Mouse (Mus musculus): ENCODE measurements around the gene Sgcd. TPM values are rescaled to one million over a fixed set of nuclear protein-coding genes. Genes with fewer than 3 reads are reported as not detected.
"Not testable (repeated sequence)": the region's sequence is repeated elsewhere in the genome, so short reads cannot be mapped to it uniquely, and the experiment has no call there.

Sgcd gene
- polyA plus RNA-seq, 1 experiment from 2014 or later = 6.8 TPM

DNA sequence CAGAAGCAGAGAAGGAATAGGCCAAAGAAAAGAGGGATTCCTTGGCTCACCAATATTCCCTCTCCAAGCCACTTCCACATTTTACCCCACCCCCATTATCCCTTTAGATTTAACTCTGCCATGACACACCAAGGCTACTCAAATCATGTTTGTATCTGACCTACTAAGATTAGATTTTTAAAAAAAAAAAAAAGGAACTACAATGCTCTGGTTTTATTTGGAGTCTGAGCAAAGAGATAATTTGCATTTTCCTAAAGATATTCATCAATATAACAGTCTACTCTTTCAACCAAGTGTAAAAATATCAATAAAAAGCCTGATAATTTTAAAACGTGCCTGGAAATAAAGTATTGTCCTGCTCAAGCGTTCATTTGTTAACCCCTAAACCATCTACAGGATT lies 543.1 kb downstream of the Sgcd start:
- Histone ChIP-seq H3K4me2 (no peak overlapping the region), H3K4me1 (no peaks in the 10 kb centered on the region), H3K9me3 (replicated peaks) (no peaks in the 10 kb centered on the region), H3K36me3 (no peaks in the 10 kb centered on the region), H3K27ac (replicated peaks) (no peak overlapping the region), H3K4me3 (replicated peaks) (no peak overlapping the region), H3K27me3 (replicated peaks) (no peaks in the 10 kb centered on the region), H3K9ac (replicated peaks) (no peak overlapping the region)
- ATAC-seq (ENCODE audit: low FRiP score) = no peak
- 78% methylated on average over 2 of the region's 2 CpGs for WGBS

GRCm38 (mm10) chr11:47442266-47442665 lies 546.5 kb downstream of the Sgcd start:
- no peak overlapping the region for H3K4me2 ChIP-seq
- no peak for ATAC-seq (ENCODE audit: low FRiP score)
- H3K4me3 ChIP-seq (replicated peaks) = no peak overlapping the region
- no peaks in the 10 kb centered on the region for H3K27me3 ChIP-seq (replicated peaks)
- no peak overlapping the region for H3K27ac ChIP-seq (replicated peaks)
- WGBS = 69% methylated on average over 2 of the region's 2 CpGs
- H3K36me3 ChIP-seq = no peaks in the 10 kb centered on the region
- no peak overlapping the region for H3K9ac ChIP-seq (replicated peaks)
- no peaks in the 10 kb centered on the region for H3K9me3 ChIP-seq (replicated peaks)
- H3K4me1 ChIP-seq = no peaks in the 10 kb centered on the region

DNA sequence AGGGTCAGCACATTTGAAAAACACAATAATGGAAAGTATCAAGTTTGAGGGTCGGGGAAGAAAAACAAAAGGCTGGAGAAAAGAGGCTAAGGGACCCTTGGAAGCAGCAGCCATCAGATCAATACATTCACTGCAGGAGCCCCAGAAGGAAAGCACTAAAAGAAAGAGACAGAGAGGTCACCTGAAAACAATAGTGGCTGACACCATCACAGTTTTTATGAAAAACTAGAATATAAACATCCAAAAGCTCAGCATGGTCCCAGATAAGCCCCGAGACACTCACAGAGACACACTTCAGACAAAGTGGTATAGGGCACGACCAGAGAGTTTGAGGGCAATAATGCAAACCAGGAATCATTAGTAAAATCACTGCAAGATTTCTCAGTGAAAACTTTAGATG lies 589.2 kb downstream of the Sgcd start:
- H3K9me3 ChIP-seq (replicated peaks) = no peaks in the 10 kb centered on the region
- WGBS = 17% methylated on average over 3 of the region's 3 CpGs
- H3K27me3 ChIP-seq (replicated peaks) = no peaks in the 10 kb centered on the region
- no peaks in the 10 kb centered on the region for H3K4me1 ChIP-seq
- no peak overlapping the region for H3K4me3 ChIP-seq (replicated peaks)
- no peak overlapping the region for H3K4me2 ChIP-seq
- no peak overlapping the region for H3K27ac ChIP-seq (replicated peaks)
- H3K9ac ChIP-seq (replicated peaks) = no peak overlapping the region
- no peak for ATAC-seq (ENCODE audit: low FRiP score)
- H3K36me3 ChIP-seq = no peaks in the 10 kb centered on the region

DNA sequence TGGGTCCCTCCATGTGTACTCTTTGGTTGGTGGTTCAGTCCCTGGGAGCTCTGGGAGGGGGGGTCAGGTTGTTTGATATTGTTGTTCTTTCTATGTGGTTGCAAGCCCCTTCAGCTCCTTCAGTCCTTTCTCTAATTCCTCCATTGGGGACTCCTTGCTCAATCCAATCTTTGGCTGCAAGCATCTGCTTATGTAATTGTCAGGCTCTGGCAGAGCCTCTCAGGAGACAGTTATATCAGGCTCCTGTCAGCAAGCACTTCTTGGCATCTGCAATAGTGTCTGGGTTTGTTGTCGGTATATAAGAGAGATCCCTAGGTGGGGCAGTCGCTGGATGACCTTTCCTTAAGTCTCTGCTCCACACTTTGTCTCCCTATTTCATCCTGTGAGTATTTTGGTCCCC lies 598.0 kb downstream of the Sgcd start:
- not testable (repeated sequence) for H3K36me3 ChIP-seq; H3K27me3 ChIP-seq (replicated peaks); ATAC-seq (ENCODE audit: low FRiP score); H3K4me1 ChIP-seq; H3K9me3 ChIP-seq (replicated peaks); H3K4me3 ChIP-seq (replicated peaks); H3K9ac ChIP-seq (replicated peaks); H3K4me2 ChIP-seq; H3K27ac ChIP-seq (replicated peaks)
- WGBS = 67% methylated on average over 2 of the region's 2 CpGs

DNA sequence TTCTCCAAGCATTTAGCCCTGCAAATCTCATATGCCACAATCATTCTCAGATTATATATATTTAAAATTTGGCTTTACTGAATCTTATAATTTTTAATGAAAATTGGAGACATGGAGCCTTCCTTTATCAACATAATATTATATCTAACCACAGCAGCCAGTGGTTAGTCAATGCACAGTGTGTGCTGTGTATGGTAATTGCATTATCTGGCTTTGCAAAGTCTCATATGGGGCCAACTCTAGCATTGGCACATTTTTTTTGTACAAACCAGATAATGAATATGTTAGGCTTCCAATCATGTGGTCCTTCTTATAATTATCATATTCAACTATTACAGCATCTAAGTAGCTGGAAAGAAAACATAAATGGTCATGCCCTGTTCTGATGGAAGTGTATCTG lies 599.4 kb downstream of the Sgcd start:
- no peaks in the 10 kb centered on the region for H3K27me3 ChIP-seq (replicated peaks)
- no peaks in the 10 kb centered on the region for H3K9me3 ChIP-seq (replicated peaks)
- no peak overlapping the region for H3K4me2 ChIP-seq
- ATAC-seq (ENCODE audit: low FRiP score) = no peak
- no peaks in the 10 kb centered on the region for H3K4me1 ChIP-seq
- no peak overlapping the region for H3K4me3 ChIP-seq (replicated peaks)
- no peaks in the 10 kb centered on the region for H3K36me3 ChIP-seq
- no peak overlapping the region for H3K9ac ChIP-seq (replicated peaks)
- no peak overlapping the region for H3K27ac ChIP-seq (replicated peaks)

DNA sequence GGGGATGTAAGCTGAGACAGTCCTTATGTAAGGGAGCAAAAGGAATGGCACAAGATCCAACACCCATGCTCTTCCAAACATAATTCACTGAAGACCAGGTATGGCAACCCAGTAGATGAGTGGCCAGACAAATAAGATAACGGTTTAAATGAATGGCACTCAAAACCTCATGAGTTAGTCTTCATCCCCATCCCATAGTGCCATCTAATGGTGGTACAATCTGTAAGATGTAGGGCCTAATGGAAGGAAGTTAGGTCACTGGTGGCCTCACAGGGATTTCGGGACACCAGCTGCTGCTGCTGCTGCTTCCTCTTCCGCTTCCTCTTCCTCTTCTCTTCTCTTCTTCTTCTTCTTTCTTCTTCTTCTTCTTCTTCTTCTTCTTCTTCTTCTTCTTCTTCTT lies 601.0 kb downstream of the Sgcd start:
- no peak overlapping the region for H3K27ac ChIP-seq (replicated peaks)
- ATAC-seq (ENCODE audit: low FRiP score) = no peak
- no peak overlapping the region for H3K4me3 ChIP-seq (replicated peaks)
- no peak overlapping the region for H3K4me2 ChIP-seq
- H3K4me1 ChIP-seq = no peaks in the 10 kb centered on the region
- H3K9me3 ChIP-seq (replicated peaks) = no peaks in the 10 kb centered on the region
- H3K27me3 ChIP-seq (replicated peaks) = no peaks in the 10 kb centered on the region
- WGBS = 87% methylated on average over 3 of the region's 3 CpGs
- H3K9ac ChIP-seq (replicated peaks) = no peak overlapping the region
- no peaks in the 10 kb centered on the region for H3K36me3 ChIP-seq

- Histone ChIP-seq H3K4me3 (replicated peaks) (no peak overlapping the region), H3K27ac (replicated peaks) (no peak overlapping the region), H3K27me3 (replicated peaks) (no peaks in the 10 kb centered on the region), H3K9me3 (replicated peaks) (no peaks in the 10 kb centered on the region), H3K9ac (replicated peaks) (no peak overlapping the region), H3K4me2 (no peak overlapping the region), H3K4me1 (no peaks in the 10 kb centered on the region), H3K36me3 (no peaks in the 10 kb centered on the region)
- ATAC-seq (ENCODE audit: low FRiP score) = no peak
These were observed 602.6 kb downstream of the Sgcd start for GRCm38 (mm10) chr11:47386136-47386535.

- peak; percentile 21; the same call in 1 of the 2 replicates for ATAC-seq (ENCODE audit: low FRiP score)
- no peaks in the 10 kb centered on the region for H3K9me3 ChIP-seq (replicated peaks)
- peak overlapping the region; percentile 46; the same call in 1 of the 2 replicates for H3K27ac ChIP-seq (replicated peaks)
- no peak overlapping the region; the same call in 1 of the 2 replicates for H3K9ac ChIP-seq (replicated peaks)
- H3K4me1 ChIP-seq = peaks cover 9% of the 10 kb centered on the region; the same call in 1 of the 2 replicates
- WGBS = 43% methylated on average over 4 of the region's 4 CpGs
- no peak overlapping the region for H3K4me3 ChIP-seq (replicated peaks)
- no peaks in the 10 kb centered on the region for H3K36me3 ChIP-seq
- peak overlapping the region; percentile 59 for H3K4me2 ChIP-seq
- H3K27me3 ChIP-seq (replicated peaks) = no peaks in the 10 kb centered on the region
These were observed 609.2 kb downstream of the Sgcd start for GRCm38 (mm10) chr11:47379630-47379958.

- Histone ChIP-seq H3K4me1 (peaks cover 9% of the 10 kb centered on the region; the same call in 1 of the 2 replicates), H3K9me3 (replicated peaks) (no peaks in the 10 kb centered on the region), H3K4me3 (replicated peaks) (peak overlapping the region; percentile 30), H3K27me3 (replicated peaks) (no peaks in the 10 kb centered on the region), H3K27ac (replicated peaks) (peak overlapping the region; percentile 46; the same call in 1 of the 2 replicates), H3K36me3 (no peaks in the 10 kb centered on the region), H3K9ac (replicated peaks) (peak overlapping the region; percentile 15), H3K4me2 (peak overlapping the region; percentile 59)
- ATAC-seq (ENCODE audit: low FRiP score) = peak; percentile 68
- 20% methylated on average over 25 of the region's 25 CpGs for whole genome bisulfite sequencing
These were observed 609.7 kb downstream of the Sgcd start for GRCm38 (mm10) chr11:47378843-47379629.

DNA sequence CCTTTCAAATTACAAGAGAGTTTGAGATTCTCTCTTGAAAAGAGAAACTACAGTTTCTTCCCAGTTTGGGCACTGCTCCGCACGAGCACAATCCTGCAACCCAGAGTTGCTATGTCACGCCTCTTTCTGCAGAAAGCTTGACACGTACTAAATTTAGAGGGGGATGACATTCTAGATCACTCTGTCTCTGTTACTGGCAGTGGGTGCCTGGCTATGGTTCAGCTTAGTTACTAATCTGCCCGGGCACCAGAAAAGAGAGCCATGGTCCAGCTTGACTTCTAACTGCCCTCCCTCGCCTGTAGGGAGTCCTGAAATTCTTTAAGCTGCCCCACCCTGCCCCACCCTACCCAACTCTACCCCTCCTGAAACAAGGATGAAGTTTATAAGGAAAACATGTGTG lies 611.3 kb downstream of the Sgcd start:
- peaks cover 9% of the 10 kb centered on the region; the same call in 1 of the 2 replicates for H3K4me1 ChIP-seq
- ATAC-seq (ENCODE audit: low FRiP score) = no peak
- H3K4me3 ChIP-seq (replicated peaks) = no peak overlapping the region
- H3K36me3 ChIP-seq = no peaks in the 10 kb centered on the region
- peak overlapping the region; percentile 9; the same call in 1 of the 2 replicates for H3K4me2 ChIP-seq
- 68% methylated on average over 6 of the region's 6 CpGs for WGBS
- H3K27me3 ChIP-seq (replicated peaks) = no peaks in the 10 kb centered on the region
- no peaks in the 10 kb centered on the region for H3K9me3 ChIP-seq (replicated peaks)
- H3K9ac ChIP-seq (replicated peaks) = no peak overlapping the region
- no peak overlapping the region for H3K27ac ChIP-seq (replicated peaks)

DNA sequence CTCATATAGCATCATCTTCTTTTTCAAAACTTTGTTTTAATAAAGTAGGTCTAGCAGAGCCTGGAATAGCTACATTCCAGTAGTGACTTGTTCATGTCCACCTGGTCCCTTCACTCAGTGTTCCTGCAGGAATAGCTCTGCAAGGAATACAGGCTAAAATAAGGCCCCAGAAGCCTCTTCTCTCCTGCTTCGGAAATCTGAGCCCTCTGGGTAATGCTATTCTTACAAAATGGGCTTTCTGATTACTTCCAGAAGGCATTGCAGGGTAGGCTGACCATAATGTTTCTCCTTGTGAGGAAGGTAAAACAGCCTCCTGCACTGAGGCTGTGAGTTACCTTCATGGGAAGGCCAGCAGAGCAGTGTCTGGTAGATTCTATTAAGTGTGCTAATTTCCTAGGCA lies 611.9 kb downstream of the Sgcd start:
- ATAC-seq (ENCODE audit: low FRiP score) = no peak
- 59% methylated on average over 1 of the region's 1 CpGs for WGBS

DNA sequence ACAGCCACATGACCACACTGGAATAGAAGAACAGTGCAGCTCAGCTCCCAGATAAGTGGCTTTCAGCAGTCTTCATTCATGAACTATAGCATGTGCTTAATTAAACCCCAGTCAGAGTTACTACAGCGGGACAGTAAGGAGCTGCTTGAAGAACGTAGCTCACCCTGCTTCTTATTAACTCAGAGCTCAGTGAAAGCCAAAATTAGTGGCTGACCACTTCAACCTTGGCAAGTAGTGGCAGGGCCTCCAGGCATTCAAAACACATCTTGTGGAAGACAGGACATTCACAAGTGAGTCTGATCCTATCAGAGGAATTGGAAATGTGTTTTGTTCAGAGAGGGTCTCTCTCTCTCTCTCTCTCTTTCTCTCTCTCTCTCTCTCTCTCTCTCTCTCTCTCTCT lies 617.2 kb downstream of the Sgcd start:
- Histone ChIP-seq H3K27me3 (replicated peaks) (no peaks in the 10 kb centered on the region), H3K9me3 (replicated peaks) (no peaks in the 10 kb centered on the region), H3K9ac (replicated peaks) (no peak overlapping the region), H3K4me2 (no peak overlapping the region), H3K36me3 (no peaks in the 10 kb centered on the region), H3K4me3 (replicated peaks) (no peak overlapping the region), H3K4me1 (no peaks in the 10 kb centered on the region), H3K27ac (replicated peaks) (no peak overlapping the region)
- WGBS = 79% methylated on average over 2 of the region's 2 CpGs
- ATAC-seq (ENCODE audit: low FRiP score) = no peak

More for the DNA sequence above, 611.9 kb downstream of the Sgcd start:
- Histone ChIP-seq H3K9me3 (replicated peaks) (no peaks in the 10 kb centered on the region), H3K9ac (replicated peaks) (no peak overlapping the region), H3K36me3 (no peaks in the 10 kb centered on the region), H3K4me3 (replicated peaks) (no peak overlapping the region), H3K27me3 (replicated peaks) (no peaks in the 10 kb centered on the region), H3K27ac (replicated peaks) (no peak overlapping the region), H3K4me2 (peak overlapping the region; percentile 9; the same call in 1 of the 2 replicates), H3K4me1 (peaks cover 9% of the 10 kb centered on the region; the same call in 1 of the 2 replicates)
